Mouse (Mus musculus) liver, embryonic 12.5 days (tissue): Measurements from ENCODE around the gene Wdr4. TPM values are rescaled to one million over a fixed set of nuclear protein-coding genes. Genes with fewer than 3 reads are reported as not detected.

Experiments used
- ATAC-seq: fragments of 200-750 bp; cut with Nextera tagmentation; 2 replicates; pipeline ENCODE4 v1.8.0; 2017; ENCODE audit warnings: moderate number of reproducible peaks, mild to moderate bottlenecking, moderate library complexity
- H3K27ac ChIP-seq: fragments of 300-500 bp; sonication (generic); 2 replicates; pipeline ENCODE4 v1.5.1; 2016; ENCODE audit warnings: mild to moderate bottlenecking
- H3K27me3 ChIP-seq: fragments of 300-500 bp; sonication (generic); replicated peaks from 2 replicates; pipeline ENCODE4 v1.6.1; 2016; ENCODE audit warnings: mild to moderate bottlenecking, moderate library complexity
- H3K36me3 ChIP-seq: fragments of 300-500 bp; sonication (generic); 2 replicates; pipeline ENCODE4 v1.6.1; 2016; ENCODE audit warnings: mild to moderate bottlenecking, moderate library complexity
- H3K4me1 ChIP-seq: fragments of 300-500 bp; sonication (generic); 2 replicates; pipeline ENCODE4 v1.6.1; 2016
- H3K4me2 ChIP-seq: fragments of 300-500 bp; sonication (generic); 2 replicates; pipeline ENCODE4 v1.6.1; 2016; ENCODE audit warnings: mild to moderate bottlenecking, moderate library complexity
- H3K4me3 ChIP-seq: fragments of 300-500 bp; sonication (generic); 2 replicates; pipeline ENCODE4 v1.5.1; 2016; ENCODE audit warnings: mild to moderate bottlenecking, moderate library complexity
- H3K9ac ChIP-seq: fragments of 300-500 bp; sonication (generic); 2 replicates; pipeline ENCODE4 v1.6.1; 2016; ENCODE audit warnings: mild to moderate bottlenecking, moderate library complexity
- H3K9me3 ChIP-seq: fragments of 300-500 bp; sonication (generic); replicated peaks from 2 replicates; pipeline ENCODE4 v1.6.1; 2016; ENCODE audit warnings: mild to moderate bottlenecking, moderate library complexity
- WGBS: fragments of 180-500 bp; shearing (Covaris S2); methylation state at CpG from one replicate; pipeline ENCODE4 v1.1.7; 2016; ENCODE audit not compliant: insufficient replicate concordance; 5-methylcytosine and 5-hydroxymethylcytosine counted together
- polyA plus RNA-seq: library from polyadenylated mRNA; unstranded; fragments of >200 nt; fragmentation: Nextera tagmentation; extraction: Ambion mirVana; gene quantifications from 2 replicates; pipeline ENCODE4 v1.2.1, GENCODE M21; 2016

Wdr4 gene
- polyA plus RNA-seq, 1 experiment from 2014 or later, result 46.1 TPM

DNA sequence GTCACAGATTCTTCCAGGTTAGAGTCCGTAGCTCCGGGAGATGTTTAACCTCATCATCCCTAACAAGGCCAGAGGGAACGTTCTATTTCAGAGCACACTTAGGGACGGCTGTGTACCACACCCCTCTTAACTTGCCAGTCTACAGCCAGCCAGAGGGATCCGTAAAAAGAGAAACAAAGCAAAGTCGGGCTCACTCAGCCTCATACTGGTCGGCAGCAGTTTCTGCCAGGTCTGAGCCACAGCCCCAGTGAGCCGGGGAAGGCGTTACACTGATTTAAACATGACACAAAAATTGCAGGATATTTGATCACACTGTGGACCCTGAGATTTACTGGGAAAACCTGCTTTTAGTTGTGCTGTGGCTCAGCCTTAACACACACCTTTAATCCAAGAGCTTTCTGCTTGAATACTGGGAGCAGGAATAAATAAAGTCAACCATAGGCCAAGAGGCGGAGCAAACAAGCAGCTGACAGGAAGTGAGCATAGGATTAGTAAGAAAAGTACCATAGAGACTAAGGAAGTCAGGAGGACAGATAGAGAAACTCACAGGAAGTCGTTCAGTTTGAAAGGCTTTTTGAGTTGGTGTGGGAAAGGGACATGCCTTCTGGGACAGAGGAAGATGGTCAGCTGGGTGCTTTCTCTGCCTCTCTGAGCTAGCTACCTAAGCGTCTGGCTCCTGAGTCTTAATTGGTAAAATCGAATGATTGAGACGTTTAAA lies 11.8 kb upstream of the Wdr4 start:
- ATAC-seq, result no peak
- H3K4me1 ChIP-seq, result no peaks in the 10 kb centered on the region
- no peak overlapping the region for H3K4me3 ChIP-seq
- H3K27ac ChIP-seq, result no peak overlapping the region
- no peaks in the 10 kb centered on the region for H3K27me3 ChIP-seq
- H3K4me2 ChIP-seq, result no peak overlapping the region
- no peaks in the 10 kb centered on the region for H3K9me3 ChIP-seq
- peaks cover 52% of the 10 kb centered on the region for H3K36me3 ChIP-seq
- WGBS, result 79% methylated on average over 14 of the region's 14 CpGs
- no peak overlapping the region for H3K9ac ChIP-seq

DNA sequence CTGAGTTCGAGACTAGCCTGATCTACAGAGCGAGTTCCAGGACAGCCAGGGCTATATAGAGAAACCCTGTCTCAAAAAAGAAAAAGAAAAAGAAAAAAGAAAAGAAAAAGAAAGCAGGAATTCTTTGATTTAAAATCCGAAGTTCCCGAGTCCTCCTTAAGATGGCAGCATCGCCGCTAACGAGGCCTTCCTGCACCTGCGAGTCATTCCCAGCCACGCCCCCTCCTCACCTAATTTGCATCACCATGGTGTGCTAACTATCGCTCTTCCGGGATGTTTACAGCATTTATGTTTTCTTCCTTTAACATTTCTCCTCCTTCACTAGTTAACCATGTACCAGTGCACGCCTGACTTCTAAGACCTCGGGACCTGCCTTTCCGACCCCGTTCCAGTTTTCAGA lies 9.5 kb upstream of the Wdr4 start:
- H3K4me1 ChIP-seq, result no peaks in the 10 kb centered on the region
- H3K9me3 ChIP-seq, result no peaks in the 10 kb centered on the region
- WGBS, result 56% methylated on average over 15 of the region's 15 CpGs
- no peaks in the 10 kb centered on the region for H3K27me3 ChIP-seq
- no peak overlapping the region for H3K9ac ChIP-seq
- no peak overlapping the region for H3K27ac ChIP-seq
- ATAC-seq, result no peak
- no peak overlapping the region for H3K4me2 ChIP-seq
- peaks cover 70% of the 10 kb centered on the region for H3K36me3 ChIP-seq
- H3K4me3 ChIP-seq, result no peak overlapping the region

DNA sequence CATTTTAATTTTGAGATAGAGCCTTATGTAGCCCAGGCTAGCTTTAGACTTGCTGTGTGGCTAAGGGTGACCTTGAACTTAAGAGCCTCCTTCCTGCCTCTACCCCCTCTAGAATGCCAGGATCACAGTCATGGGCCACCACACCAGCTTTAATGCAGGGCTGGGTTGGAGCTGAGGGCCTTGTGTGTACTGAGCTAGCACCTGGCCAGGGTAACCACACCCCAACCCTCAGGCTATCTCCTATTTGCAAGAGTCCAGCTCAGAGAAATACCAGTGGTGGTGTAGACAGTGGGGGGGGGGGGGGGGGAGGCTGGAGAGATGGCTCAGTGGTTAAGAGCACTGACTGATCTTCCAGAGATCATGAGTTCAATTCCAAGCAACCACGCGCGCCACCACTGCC lies 6.0 kb upstream of the Wdr4 start:
- Histone ChIP-seq H3K27me3 (no peaks in the 10 kb centered on the region), H3K4me3 (no peak overlapping the region), H3K4me1 (peaks cover 16% of the 10 kb centered on the region), H3K36me3 (peaks cover 75% of the 10 kb centered on the region), H3K27ac (no peak overlapping the region), H3K4me2 (no peak overlapping the region), H3K9me3 (no peaks in the 10 kb centered on the region), H3K9ac (no peak overlapping the region)
- WGBS, result 95% methylated on average over 3 of the region's 3 CpGs
- ATAC-seq, result no peak

DNA sequence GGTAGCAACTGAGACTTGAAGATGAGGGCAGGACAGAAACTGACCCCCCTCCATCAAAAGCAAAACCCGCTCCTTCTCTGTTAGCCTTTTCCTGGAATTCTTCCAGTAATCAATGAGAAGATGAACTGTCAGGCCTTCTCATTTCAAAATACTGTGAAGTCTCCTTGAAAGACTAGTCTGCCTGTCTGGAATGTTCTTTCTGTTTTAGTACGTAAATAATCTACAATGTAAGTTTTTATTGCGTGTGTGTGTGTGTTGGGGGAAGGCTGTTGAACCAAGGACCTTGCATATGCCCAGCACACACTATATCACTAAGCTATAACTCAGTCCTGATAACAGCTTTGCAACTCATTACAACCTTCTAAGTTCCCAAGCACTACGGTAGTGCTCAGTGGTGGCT lies 5.3 kb upstream of the Wdr4 start:
- Histone ChIP-seq H3K9me3 (no peaks in the 10 kb centered on the region), H3K36me3 (peaks cover 71% of the 10 kb centered on the region), H3K27me3 (no peaks in the 10 kb centered on the region), H3K4me1 (peaks cover 19% of the 10 kb centered on the region), H3K27ac (no peak overlapping the region), H3K9ac (no peak overlapping the region), H3K4me3 (no peak overlapping the region), H3K4me2 (no peak overlapping the region)
- ATAC-seq, result no peak
- WGBS, result 82% methylated on average over 4 of the region's 4 CpGs

DNA sequence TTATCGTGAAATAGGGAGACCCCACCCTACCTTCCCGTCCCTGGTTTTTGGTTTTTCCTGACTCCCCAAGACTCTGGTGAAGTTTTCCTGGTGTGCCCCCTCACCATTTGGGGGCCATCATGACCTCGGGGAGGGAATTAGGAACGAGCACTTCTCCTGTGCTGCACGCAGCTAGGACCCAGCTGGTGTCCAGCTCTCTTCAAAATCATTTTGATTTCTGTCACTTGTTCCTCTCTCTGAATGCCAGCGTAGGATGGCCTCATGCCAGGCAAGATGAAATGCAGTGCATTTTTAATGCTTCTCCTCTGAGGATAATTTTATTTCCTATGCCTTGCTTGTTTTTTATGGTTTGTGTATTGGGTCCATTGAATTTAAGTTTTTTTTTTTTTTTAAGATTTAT lies 2.2 kb upstream of the Wdr4 start:
- no peak overlapping the region for H3K4me3 ChIP-seq
- WGBS, result 89% methylated on average over 6 of the region's 6 CpGs
- H3K27ac ChIP-seq, result no peak overlapping the region
- peaks cover 41% of the 10 kb centered on the region for H3K36me3 ChIP-seq
- peaks cover 26% of the 10 kb centered on the region for H3K4me1 ChIP-seq
- H3K9ac ChIP-seq, result no peak overlapping the region
- no peak for ATAC-seq
- H3K27me3 ChIP-seq, result 0 out of 2 replicates have a peak, but pooled peaks cover 7% of the 10 kb centered on the region
- no peaks in the 10 kb centered on the region for H3K9me3 ChIP-seq
- no peak overlapping the region for H3K4me2 ChIP-seq

DNA sequence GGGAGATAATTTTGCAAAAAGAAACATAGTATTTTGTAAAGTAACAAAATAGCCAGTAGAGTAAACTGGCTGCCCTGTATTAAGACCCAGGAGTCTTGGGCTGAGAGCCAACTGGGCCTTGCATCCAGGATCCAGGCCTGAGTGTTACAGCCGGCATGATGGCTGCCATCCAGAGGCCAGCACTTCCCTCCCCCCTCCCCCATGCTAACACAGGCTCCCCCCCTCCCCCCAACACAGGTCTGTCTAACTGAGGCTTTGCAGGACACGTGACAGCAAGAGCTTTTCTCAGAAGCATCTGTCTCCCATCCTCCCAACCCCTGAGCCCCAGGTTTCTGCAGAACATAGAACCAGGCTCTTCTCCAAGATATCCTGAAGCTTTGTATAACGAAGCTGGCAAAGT lies 1.1 kb upstream of the Wdr4 start:
- peaks cover 34% of the 10 kb centered on the region for H3K36me3 ChIP-seq
- H3K4me2 ChIP-seq, result peak overlapping the region; percentile 80
- no peaks in the 10 kb centered on the region for H3K9me3 ChIP-seq
- peak overlapping the region; percentile 82 for H3K4me3 ChIP-seq
- H3K27ac ChIP-seq, result 0 out of 2 replicates have a peak overlapping the region, but pooled peaks have one; percentile 77
- no peak for ATAC-seq
- H3K27me3 ChIP-seq, result 0 out of 2 replicates have a peak, but pooled peaks cover 7% of the 10 kb centered on the region
- H3K4me1 ChIP-seq, result peaks cover 26% of the 10 kb centered on the region
- peak overlapping the region; percentile 81 for H3K9ac ChIP-seq
- 20% methylated on average over 3 of the region's 3 CpGs for WGBS

DNA sequence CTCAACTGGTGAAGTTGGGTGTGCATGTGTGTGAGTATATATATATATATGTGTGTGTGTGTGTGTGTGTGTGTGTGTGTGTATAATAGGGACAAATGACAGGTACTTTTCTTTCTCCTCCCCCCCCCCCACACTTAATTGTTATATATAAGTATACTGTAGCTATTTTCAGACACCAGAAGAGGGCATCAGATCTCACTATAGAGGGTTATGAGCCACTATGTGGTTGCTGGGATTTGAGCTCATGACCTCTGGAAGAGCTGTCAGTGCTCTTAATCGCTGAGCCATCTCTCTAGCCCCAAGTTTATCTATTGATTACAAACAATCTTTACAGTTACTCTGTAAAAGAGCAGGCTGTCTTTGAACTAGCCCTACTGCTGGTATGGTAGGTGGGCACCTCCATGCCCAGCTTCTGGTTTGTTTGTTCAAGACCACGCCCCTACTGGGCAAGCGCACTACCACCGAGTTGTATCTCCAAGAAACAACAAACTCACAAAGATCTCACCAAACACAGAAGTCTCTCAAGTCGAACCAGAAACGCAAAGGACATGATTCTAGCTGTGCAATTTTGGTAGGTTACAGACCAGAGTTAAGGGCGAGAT lies 335 bp downstream of the Wdr4 start:
- H3K4me3 ChIP-seq, result peak overlapping the region; percentile 82
- 6% methylated on average over 7 of the region's 7 CpGs for WGBS
- H3K36me3 ChIP-seq, result peaks cover 21% of the 10 kb centered on the region
- H3K9me3 ChIP-seq, result no peaks in the 10 kb centered on the region
- H3K9ac ChIP-seq, result peak overlapping the region; percentile 41; the same call in 1 of the 2 replicates
- H3K27me3 ChIP-seq, result 0 out of 2 replicates have a peak, but pooled peaks cover 7% of the 10 kb centered on the region
- peak overlapping the region; percentile 80 for H3K4me2 ChIP-seq
- ATAC-seq, result peak; percentile 46
- H3K4me1 ChIP-seq, result peaks cover 26% of the 10 kb centered on the region
- H3K27ac ChIP-seq, result peak overlapping the region; percentile 75; the same call in 1 of the 2 replicates

DNA sequence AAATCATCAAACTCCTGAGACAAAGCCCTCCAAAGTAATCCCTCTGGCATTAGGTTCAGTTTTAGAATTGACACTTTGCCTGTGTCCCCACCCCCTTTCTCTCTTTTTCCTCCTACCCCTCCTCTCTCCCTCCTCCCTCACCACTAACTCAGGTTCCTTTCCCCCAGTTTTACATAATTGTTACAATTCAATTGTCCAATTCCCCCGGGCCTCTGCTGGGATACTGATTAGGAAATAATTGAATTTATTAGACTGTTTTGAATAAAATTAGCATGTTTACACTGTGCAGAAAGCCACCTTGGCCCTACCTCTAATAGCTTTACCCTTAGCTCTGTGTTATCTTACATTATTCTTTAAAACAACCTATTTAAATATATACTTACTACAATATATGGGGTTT lies 5.1 kb downstream of the Wdr4 start:
- no peak overlapping the region for H3K4me3 ChIP-seq
- H3K36me3 ChIP-seq, result peaks cover 12% of the 10 kb centered on the region
- H3K27me3 ChIP-seq, result 0 out of 2 replicates have a peak, but pooled peaks cover 7% of the 10 kb centered on the region
- H3K4me2 ChIP-seq, result no peak overlapping the region
- ATAC-seq, result no peak
- no peak overlapping the region for H3K9ac ChIP-seq
- peaks cover 28% of the 10 kb centered on the region for H3K4me1 ChIP-seq
- H3K27ac ChIP-seq, result no peak overlapping the region
- 41% methylated on average over 1 of the region's 1 CpGs for WGBS
- no peaks in the 10 kb centered on the region for H3K9me3 ChIP-seq

DNA sequence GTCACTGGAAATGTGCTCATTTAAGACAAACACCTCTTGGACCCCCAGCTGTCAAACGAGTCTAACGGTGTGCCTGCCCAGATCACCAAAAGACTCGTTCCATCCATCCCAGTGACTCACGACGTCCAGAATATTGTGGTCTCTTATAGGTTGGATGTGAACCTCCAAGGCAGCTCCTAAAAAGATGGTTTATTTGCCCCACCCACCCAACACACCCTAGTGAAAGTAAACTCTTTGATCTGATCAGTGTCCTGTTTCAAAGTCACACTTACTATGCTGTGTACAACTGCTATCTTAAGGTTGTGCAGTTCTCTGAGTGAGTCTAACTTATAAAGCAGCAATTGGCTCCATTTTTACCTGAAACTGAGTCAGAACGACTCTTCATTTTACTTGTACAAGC lies 7.2 kb downstream of the Wdr4 start:
- H3K36me3 ChIP-seq, result peaks cover 33% of the 10 kb centered on the region
- peaks cover 26% of the 10 kb centered on the region for H3K4me1 ChIP-seq
- peak overlapping the region; percentile 67 for H3K27ac ChIP-seq
- H3K4me2 ChIP-seq, result peak overlapping the region; percentile 95
- peak overlapping the region; percentile 84 for H3K4me3 ChIP-seq
- 13% methylated on average over 6 of the region's 6 CpGs for WGBS
- 0 out of 2 replicates have a peak, but pooled peaks cover 7% of the 10 kb centered on the region for H3K27me3 ChIP-seq
- H3K9ac ChIP-seq, result peak overlapping the region; percentile 83
- no peaks in the 10 kb centered on the region for H3K9me3 ChIP-seq
- peak; percentile 56 for ATAC-seq

DNA sequence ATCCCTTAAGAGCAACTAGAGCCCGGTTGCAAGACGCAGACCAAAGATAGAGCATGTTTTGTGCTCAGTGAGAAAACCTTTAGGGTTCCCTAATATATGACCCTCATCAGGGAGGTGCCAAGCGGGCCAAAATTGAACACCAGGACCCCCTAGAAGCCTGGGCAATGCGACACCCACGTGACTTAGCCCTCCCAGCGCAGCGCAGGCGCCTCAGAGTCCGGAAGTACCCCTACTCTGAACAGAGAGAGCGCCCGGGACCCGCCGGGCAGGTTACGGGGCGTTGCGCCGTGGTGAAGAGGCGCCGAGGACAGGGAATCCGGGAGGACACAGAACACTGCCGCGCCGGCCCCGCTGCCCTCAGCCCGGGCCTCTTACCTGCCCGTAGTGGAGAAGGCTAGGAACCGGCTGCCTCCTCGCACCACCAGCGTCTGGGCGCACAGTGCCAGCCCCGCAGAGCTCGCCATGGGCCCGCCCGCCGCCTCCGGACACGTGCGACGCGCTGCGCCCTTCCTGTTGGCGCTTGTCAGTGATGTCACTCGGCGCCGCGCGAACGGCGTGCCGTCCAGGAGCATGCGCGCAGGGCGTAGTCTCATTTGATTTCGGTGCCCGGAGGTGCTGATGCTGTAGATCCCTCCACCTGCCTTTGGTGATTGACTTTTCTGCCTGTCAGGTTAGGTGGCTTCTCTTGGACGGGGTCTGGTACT lies 7.8 kb downstream of the Wdr4 start:
- H3K9me3 ChIP-seq, result no peaks in the 10 kb centered on the region
- peaks cover 26% of the 10 kb centered on the region for H3K4me1 ChIP-seq
- H3K27me3 ChIP-seq, result 0 out of 2 replicates have a peak, but pooled peaks cover under 1% of the 10 kb centered on the region
- WGBS, result under 1% methylated on average over 54 of the region's 56 CpGs
- peaks cover 40% of the 10 kb centered on the region for H3K36me3 ChIP-seq
- peak; percentile 96 for ATAC-seq
- H3K9ac ChIP-seq, result peak overlapping the region; percentile 83
- peak overlapping the region; percentile 95 for H3K4me2 ChIP-seq
- H3K4me3 ChIP-seq, result peak overlapping the region; percentile 84
- peak overlapping the region; percentile 67 for H3K27ac ChIP-seq

DNA sequence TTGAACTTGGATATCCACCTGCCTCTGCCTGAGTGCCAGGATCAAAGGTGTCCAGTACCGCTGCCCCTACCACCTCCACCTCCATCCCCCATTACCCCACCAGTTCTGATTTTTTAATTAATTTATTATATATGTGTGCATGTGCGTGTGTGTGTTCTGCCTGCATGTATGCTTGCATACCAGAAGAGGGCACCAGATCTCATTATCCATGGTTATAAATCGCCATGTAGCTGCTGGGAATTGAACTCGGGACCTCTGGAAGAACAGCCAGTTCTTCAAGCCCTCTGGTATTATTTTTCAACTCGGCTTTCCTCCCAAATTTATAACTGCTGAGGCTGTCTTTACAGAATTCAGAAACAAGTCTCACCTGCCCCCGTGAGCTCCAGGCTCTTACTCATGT lies 8.8 kb downstream of the Wdr4 start:
- H3K9me3 ChIP-seq, result no peaks in the 10 kb centered on the region
- no peak for ATAC-seq
- peak overlapping the region; percentile 95 for H3K4me2 ChIP-seq
- H3K9ac ChIP-seq, result peak overlapping the region; percentile 83
- H3K27ac ChIP-seq, result no peak overlapping the region
- H3K4me1 ChIP-seq, result peaks cover 30% of the 10 kb centered on the region
- H3K36me3 ChIP-seq, result peaks cover 50% of the 10 kb centered on the region
- H3K27me3 ChIP-seq, result no peaks in the 10 kb centered on the region
- H3K4me3 ChIP-seq, result peak overlapping the region; percentile 84
- 84% methylated on average over 6 of the region's 6 CpGs for WGBS

DNA sequence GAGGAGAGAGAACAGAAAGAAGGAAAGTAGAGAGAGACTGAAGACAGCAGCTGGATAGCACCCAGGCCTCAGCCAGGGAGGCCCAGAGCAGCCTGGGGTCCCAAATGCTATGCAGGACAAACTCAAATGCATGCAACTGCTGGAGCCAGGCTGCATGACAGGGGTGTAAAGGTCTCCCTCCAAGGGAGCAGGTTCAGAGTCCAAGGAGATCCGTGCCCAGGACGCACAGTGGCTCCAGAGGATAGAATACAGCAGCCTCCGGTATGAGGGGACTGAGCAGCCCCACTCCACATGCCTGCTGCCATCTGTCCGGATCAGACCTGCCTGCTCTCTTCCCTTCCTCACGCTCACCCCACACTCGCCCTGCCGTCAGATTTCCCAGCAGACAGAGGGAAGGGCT lies 13.5 kb downstream of the Wdr4 start:
- Histone ChIP-seq H3K36me3 (peaks cover 96% of the 10 kb centered on the region), H3K9me3 (no peaks in the 10 kb centered on the region), H3K4me1 (peaks cover 49% of the 10 kb centered on the region), H3K9ac (no peak overlapping the region), H3K27me3 (no peaks in the 10 kb centered on the region), H3K4me3 (no peak overlapping the region), H3K27ac (no peak overlapping the region), H3K4me2 (no peak overlapping the region)
- 68% methylated on average over 7 of the region's 7 CpGs for WGBS
- ATAC-seq, result no peak
